Mouse (Mus musculus): ENCODE measurements around the gene Csrp3. TPM values are rescaled to one million over a fixed set of nuclear protein-coding genes. Genes with fewer than 3 reads are reported as not detected.

The Csrp3 gene
- total and polyA plus RNA-seq, 3 experiments, result not detected

- Histone ChIP-seq H3K9me3 (replicated peaks) (no peaks in the 10 kb centered on the region), H3K4me1 (ENCODE audit: insufficient read depth, low read depth, low read length) (no peaks in the 10 kb centered on the region), H3K27me3 (ENCODE audit: insufficient read depth, low read length) (peaks cover 3% of the 10 kb centered on the region; the same call in 1 of the 2 replicates), H3K36me3 (replicated peaks) (no peaks in the 10 kb centered on the region), H3K4me3 (ENCODE audit: low read depth, low read length) (no peak overlapping the region)
- DNase-seq (ENCODE audit: low spot score), result no peak
- no peak for ATAC-seq (ENCODE audit: extremely low read depth, insufficient number of reproducible peaks, low FRiP score, poor library complexity, severe bottlenecking)
- no peak for TF ChIP-seq GATA1 (IDR thresholded peaks at IDR 0.05; ENCODE audit: borderline replicate concordance, low read length)
- TF ChIP-seq POLR2AphosphoS5 (IDR thresholded peaks at IDR 0.05; ENCODE audit: insufficient replicate concordance, low read depth, low read length), result no peak
- no peak for TF ChIP-seq TAL1 (conservative IDR thresholded peaks at IDR 0.05; ENCODE audit: low read depth, low read length)
- no peak for TF ChIP-seq GATA2 (IDR thresholded peaks at IDR 0.05; ENCODE audit: borderline replicate concordance, low read depth, low read length)
- no peak for TF ChIP-seq CTCF (IDR thresholded peaks at IDR 0.05; ENCODE audit: low read depth, low read length)
Measured at GRCm38 (mm10) chr7:48840545-48840944, 7.3 kb downstream of the Csrp3 start.

- Histone ChIP-seq H3K4me3 (ENCODE audit: low read depth, low read length) (no peak overlapping the region), H3K9me3 (replicated peaks) (no peaks in the 10 kb centered on the region), H3K27me3 (ENCODE audit: insufficient read depth, low read length) (peaks cover 5% of the 10 kb centered on the region; the same call in 1 of the 2 replicates), H3K36me3 (replicated peaks) (no peaks in the 10 kb centered on the region), H3K4me1 (ENCODE audit: insufficient read depth, low read depth, low read length) (no peaks in the 10 kb centered on the region)
- ATAC-seq (ENCODE audit: extremely low read depth, insufficient number of reproducible peaks, low FRiP score, poor library complexity, severe bottlenecking) (no peak), DNase-seq (ENCODE audit: low spot score) (no peak)
- TF ChIP-seq GATA1 (IDR thresholded peaks at IDR 0.05; ENCODE audit: borderline replicate concordance, low read length) (no peak), TAL1 (conservative IDR thresholded peaks at IDR 0.05; ENCODE audit: low read depth, low read length) (no peak), GATA2 (IDR thresholded peaks at IDR 0.05; ENCODE audit: borderline replicate concordance, low read depth, low read length) (no peak), CTCF (IDR thresholded peaks at IDR 0.05; ENCODE audit: low read depth, low read length) (0 out of 2 replicates have a peak, but pooled peaks have one; percentile 5), POLR2AphosphoS5 (IDR thresholded peaks at IDR 0.05; ENCODE audit: insufficient replicate concordance, low read depth, low read length) (no peak)
Measured at GRCm38 (mm10) chr7:48838434-48838833, 9.4 kb downstream of the Csrp3 start.

- Histone ChIP-seq H3K36me3 (replicated peaks) (no peaks in the 10 kb centered on the region), H3K9me3 (replicated peaks) (no peaks in the 10 kb centered on the region), H3K4me3 (ENCODE audit: low read depth, low read length) (no peak overlapping the region), H3K27me3 (ENCODE audit: insufficient read depth, low read length) (peaks cover 10% of the 10 kb centered on the region; the same call in 1 of the 2 replicates), H3K4me1 (ENCODE audit: insufficient read depth, low read depth, low read length) (no peaks in the 10 kb centered on the region)
- ATAC-seq (ENCODE audit: extremely low read depth, insufficient number of reproducible peaks, low FRiP score, poor library complexity, severe bottlenecking) (no peak), DNase-seq (ENCODE audit: low spot score) (no peak)
- TF ChIP-seq POLR2AphosphoS5 (IDR thresholded peaks at IDR 0.05; ENCODE audit: insufficient replicate concordance, low read depth, low read length), result no peak
- no peak for TF ChIP-seq GATA1 (IDR thresholded peaks at IDR 0.05; ENCODE audit: borderline replicate concordance, low read length)
Measured at GRCm38 (mm10) chr7:48836949-48837348, 10.9 kb downstream of the Csrp3 start.

- DNase-seq (ENCODE audit: low spot score), result no peak
Measured at GRCm38 (mm10) chr7:48834989-48835626, 12.7 kb downstream of the Csrp3 start.

GRCm38 (mm10) chr7:48834371-48834970, 13.4 kb downstream of the Csrp3 start:
- H3K27me3 ChIP-seq (ENCODE audit: insufficient read depth, low read length), result peaks cover 10% of the 10 kb centered on the region; the same call in 1 of the 2 replicates
- H3K4me1 ChIP-seq (ENCODE audit: insufficient read depth, low read depth, low read length), result peaks cover 2% of the 10 kb centered on the region; the same call in 1 of the 2 replicates
- no peak for DNase-seq (ENCODE audit: low spot score)
- H3K4me3 ChIP-seq (ENCODE audit: low read depth, low read length), result no peak overlapping the region
- TF ChIP-seq GATA1 (IDR thresholded peaks at IDR 0.05; ENCODE audit: borderline replicate concordance, low read length), result no peak
- TF ChIP-seq POLR2AphosphoS5 (IDR thresholded peaks at IDR 0.05; ENCODE audit: insufficient replicate concordance, low read depth, low read length), result no peak
- TF ChIP-seq GATA2 (IDR thresholded peaks at IDR 0.05; ENCODE audit: borderline replicate concordance, low read depth, low read length), result no peak
- no peak for TF ChIP-seq CTCF (IDR thresholded peaks at IDR 0.05; ENCODE audit: low read depth, low read length)
- no peak for TF ChIP-seq TAL1 (conservative IDR thresholded peaks at IDR 0.05; ENCODE audit: low read depth, low read length)
- no peaks in the 10 kb centered on the region for H3K36me3 ChIP-seq (replicated peaks)
- no peaks in the 10 kb centered on the region for H3K9me3 ChIP-seq (replicated peaks)
- no peak for ATAC-seq (ENCODE audit: extremely low read depth, insufficient number of reproducible peaks, low FRiP score, poor library complexity, severe bottlenecking)

More at GRCm38 (mm10) chr7:48834989-48835626, 12.7 kb downstream of the Csrp3 start:
- TF ChIP-seq TAL1 (conservative IDR thresholded peaks at IDR 0.05; ENCODE audit: low read depth, low read length), result no peak
- TF ChIP-seq CTCF (IDR thresholded peaks at IDR 0.05; ENCODE audit: low read depth, low read length), result no peak
- TF ChIP-seq POLR2AphosphoS5 (IDR thresholded peaks at IDR 0.05; ENCODE audit: insufficient replicate concordance, low read depth, low read length), result no peak
- no peak for TF ChIP-seq GATA1 (IDR thresholded peaks at IDR 0.05; ENCODE audit: borderline replicate concordance, low read length)
- no peak for TF ChIP-seq GATA2 (IDR thresholded peaks at IDR 0.05; ENCODE audit: borderline replicate concordance, low read depth, low read length)
- Histone ChIP-seq H3K4me1 (ENCODE audit: insufficient read depth, low read depth, low read length) (peaks cover 2% of the 10 kb centered on the region; the same call in 1 of the 2 replicates), H3K4me3 (ENCODE audit: low read depth, low read length) (no peak overlapping the region), H3K27me3 (ENCODE audit: insufficient read depth, low read length) (peaks cover 10% of the 10 kb centered on the region; the same call in 1 of the 2 replicates), H3K36me3 (replicated peaks) (no peaks in the 10 kb centered on the region), H3K9me3 (replicated peaks) (no peaks in the 10 kb centered on the region)
- no peak for ATAC-seq (ENCODE audit: extremely low read depth, insufficient number of reproducible peaks, low FRiP score, poor library complexity, severe bottlenecking)

- H3K9me3 ChIP-seq (replicated peaks), result no peaks in the 10 kb centered on the region
- peaks cover 2% of the 10 kb centered on the region; the same call in 1 of the 2 replicates for H3K4me1 ChIP-seq (ENCODE audit: insufficient read depth, low read depth, low read length)
- H3K27me3 ChIP-seq (ENCODE audit: insufficient read depth, low read length), result peaks cover 7% of the 10 kb centered on the region; the same call in 1 of the 2 replicates
- DNase-seq (ENCODE audit: low spot score) (no peak), ATAC-seq (ENCODE audit: extremely low read depth, insufficient number of reproducible peaks, low FRiP score, poor library complexity, severe bottlenecking) (no peak)
- peaks cover 6% of the 10 kb centered on the region for H3K36me3 ChIP-seq (replicated peaks)
- TF ChIP-seq TAL1 (conservative IDR thresholded peaks at IDR 0.05; ENCODE audit: low read depth, low read length) (no peak), GATA2 (IDR thresholded peaks at IDR 0.05; ENCODE audit: borderline replicate concordance, low read depth, low read length) (no peak), POLR2AphosphoS5 (IDR thresholded peaks at IDR 0.05; ENCODE audit: insufficient replicate concordance, low read depth, low read length) (no peak), CTCF (IDR thresholded peaks at IDR 0.05; ENCODE audit: low read depth, low read length) (no peak), GATA1 (IDR thresholded peaks at IDR 0.05; ENCODE audit: borderline replicate concordance, low read length) (no peak)
- H3K4me3 ChIP-seq (ENCODE audit: low read depth, low read length), result no peak overlapping the region
Measured at GRCm38 (mm10) chr7:48832735-48833134, 15.1 kb downstream of the Csrp3 start.
